Mouse (Mus musculus): ENCODE measurements at regions not wholly inside any gene's neighbourhood (a gene's known extent, or its start where the extent isn't known, plus 50 kb on each side); places are given as distances from the start of the nearest gene placed in this dataset.

- WGBS, result 70% methylated on average over 9 of the region's 9 CpGs
- no peak overlapping the region for H3K4me3 ChIP-seq (ENCODE audit: insufficient read depth, low read depth, low read length)
- TF ChIP-seq CTCF (conservative IDR thresholded peaks at IDR 0.05; ENCODE audit: insufficient read depth, insufficient read length, low read depth, low read length) (no peak), POLR2A (IDR thresholded peaks at IDR 0.05; ENCODE audit: low read depth, low read length) (no peak)
- H3K27ac ChIP-seq (ENCODE audit: insufficient read depth, low read depth, low read length), result no peak overlapping the region
- no peak for DNase-seq
- no peaks in the 10 kb centered on the region for H3K4me1 ChIP-seq (ENCODE audit: control insufficient read depth, insufficient read depth, low read length)
- H3K27me3 ChIP-seq (replicated peaks; ENCODE audit: control insufficient read depth, insufficient read depth, low read length), result no peaks in the 10 kb centered on the region
- H3K36me3 ChIP-seq (ENCODE audit: control insufficient read depth, insufficient read depth, low read length), result no peaks in the 10 kb centered on the region
Observed at GRCm38 (mm10) chr9:98710155-98710710, 108.8 kb upstream of the Mrps22 start.

DNA sequence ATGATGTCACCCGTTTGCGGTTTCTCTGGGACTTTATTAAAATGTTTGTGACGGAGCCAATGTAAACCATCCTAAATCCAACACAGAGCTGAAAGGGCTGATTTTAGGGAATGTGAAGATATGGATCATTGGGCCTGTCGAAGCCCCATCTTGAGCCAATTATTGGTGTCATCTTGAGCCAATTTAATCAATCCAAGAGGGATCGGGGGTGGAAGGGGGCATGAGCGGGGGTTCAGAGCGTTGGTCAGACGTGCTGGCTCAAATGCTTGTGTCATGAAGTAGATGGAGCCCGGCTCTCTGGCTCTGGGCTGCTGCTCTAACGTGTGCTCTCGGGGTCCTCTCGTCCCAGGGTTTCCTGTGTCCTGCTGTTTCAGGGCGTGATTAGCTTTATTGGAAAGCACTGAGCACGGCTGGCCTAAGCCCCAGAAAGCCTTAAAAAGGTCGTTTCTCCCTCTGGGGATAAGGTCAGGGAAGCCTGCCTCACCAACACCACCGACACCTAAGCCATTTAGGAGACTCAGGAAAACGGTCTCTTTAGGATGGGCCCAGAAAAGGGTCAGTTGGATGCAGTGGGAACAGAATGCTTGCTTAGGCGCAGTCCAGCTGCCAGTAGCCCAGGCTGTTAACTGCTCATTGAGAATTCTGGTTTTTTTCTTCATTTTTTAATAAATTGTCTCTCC is 106.7 kb upstream of the Mrps22 start:
- H3K36me3 ChIP-seq (ENCODE audit: control insufficient read depth, insufficient read depth, low read length), result no peaks in the 10 kb centered on the region
- DNase-seq, result no peak
- TF ChIP-seq POLR2A (IDR thresholded peaks at IDR 0.05; ENCODE audit: low read depth, low read length), result no peak
- no peak for TF ChIP-seq CTCF (conservative IDR thresholded peaks at IDR 0.05; ENCODE audit: insufficient read depth, insufficient read length, low read depth, low read length)
- H3K4me1 ChIP-seq (ENCODE audit: control insufficient read depth, insufficient read depth, low read length), result no peaks in the 10 kb centered on the region
- 69% methylated on average over 18 of the region's 18 CpGs for WGBS
- H3K27ac ChIP-seq (ENCODE audit: insufficient read depth, low read depth, low read length), result no peak overlapping the region
- H3K27me3 ChIP-seq (replicated peaks; ENCODE audit: control insufficient read depth, insufficient read depth, low read length), result no peaks in the 10 kb centered on the region
- no peak overlapping the region for H3K4me3 ChIP-seq (ENCODE audit: insufficient read depth, low read depth, low read length)

GRCm38 (mm10) chr9:98707491-98707890 is 106.0 kb upstream of the Mrps22 start:
- no peak for TF ChIP-seq CTCF (conservative IDR thresholded peaks at IDR 0.05; ENCODE audit: insufficient read depth, insufficient read length, low read depth, low read length)
- no peak for TF ChIP-seq POLR2A (IDR thresholded peaks at IDR 0.05; ENCODE audit: low read depth, low read length)
- H3K27ac ChIP-seq (ENCODE audit: insufficient read depth, low read depth, low read length), result no peak overlapping the region
- 83% methylated on average over 6 of the region's 6 CpGs for WGBS
- H3K4me1 ChIP-seq (ENCODE audit: control insufficient read depth, insufficient read depth, low read length), result no peaks in the 10 kb centered on the region
- no peak for DNase-seq
- H3K27me3 ChIP-seq (replicated peaks; ENCODE audit: control insufficient read depth, insufficient read depth, low read length), result no peaks in the 10 kb centered on the region
- no peaks in the 10 kb centered on the region for H3K36me3 ChIP-seq (ENCODE audit: control insufficient read depth, insufficient read depth, low read length)
- no peak overlapping the region for H3K4me3 ChIP-seq (ENCODE audit: insufficient read depth, low read depth, low read length)

DNA sequence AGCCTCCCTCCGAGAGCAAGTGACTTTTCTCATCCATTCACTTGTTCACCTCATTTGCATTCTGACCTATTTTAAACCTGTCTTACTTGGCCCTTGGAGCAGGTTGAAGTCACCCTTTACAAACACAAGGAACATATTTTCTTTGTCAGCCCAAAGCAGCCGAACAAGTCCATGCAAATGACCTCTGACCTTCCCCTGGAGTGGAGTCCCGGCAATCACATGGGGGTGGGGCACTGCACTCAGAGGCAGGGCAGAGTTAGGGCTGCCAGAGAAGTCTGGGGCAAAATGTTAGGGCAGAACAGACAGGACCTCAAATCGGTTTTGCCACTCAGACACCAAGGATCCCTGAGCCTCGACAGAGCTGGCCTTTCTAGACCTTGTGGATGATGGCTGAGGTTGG is 102.7 kb upstream of the Mrps22 start:
- TF ChIP-seq POLR2A (IDR thresholded peaks at IDR 0.05; ENCODE audit: low read depth, low read length) (no peak), CTCF (conservative IDR thresholded peaks at IDR 0.05; ENCODE audit: insufficient read depth, insufficient read length, low read depth, low read length) (no peak)
- Histone ChIP-seq H3K4me3 (ENCODE audit: insufficient read depth, low read depth, low read length) (no peak overlapping the region), H3K27ac (ENCODE audit: insufficient read depth, low read depth, low read length) (no peak overlapping the region), H3K4me1 (ENCODE audit: control insufficient read depth, insufficient read depth, low read length) (no peaks in the 10 kb centered on the region), H3K36me3 (ENCODE audit: control insufficient read depth, insufficient read depth, low read length) (no peaks in the 10 kb centered on the region), H3K27me3 (replicated peaks; ENCODE audit: control insufficient read depth, insufficient read depth, low read length) (no peaks in the 10 kb centered on the region)
- no peak for DNase-seq
- 27% methylated on average over 5 of the region's 5 CpGs for WGBS

DNA sequence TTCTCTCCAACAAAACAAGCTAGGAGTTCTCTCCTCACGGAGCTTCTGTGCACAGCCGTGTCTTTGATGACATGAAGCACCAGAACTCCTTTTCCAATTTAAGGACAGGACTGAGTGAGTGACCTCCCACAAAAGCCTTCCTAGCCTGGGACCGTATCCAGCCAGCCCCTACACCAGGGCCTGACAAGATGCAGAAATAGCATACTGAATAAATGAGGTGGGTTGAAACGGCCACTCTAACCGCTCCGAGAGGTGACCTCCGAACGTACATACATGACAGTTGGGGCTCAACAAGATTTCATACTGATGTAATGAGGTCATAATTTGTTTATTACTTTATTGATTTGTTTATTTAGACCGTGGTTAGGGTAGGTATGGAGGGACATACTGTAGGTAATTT is 101.9 kb upstream of the Mrps22 start:
- Histone ChIP-seq H3K4me1 (ENCODE audit: control insufficient read depth, insufficient read depth, low read length) (no peaks in the 10 kb centered on the region), H3K27me3 (replicated peaks; ENCODE audit: control insufficient read depth, insufficient read depth, low read length) (no peaks in the 10 kb centered on the region), H3K36me3 (ENCODE audit: control insufficient read depth, insufficient read depth, low read length) (no peaks in the 10 kb centered on the region), H3K4me3 (ENCODE audit: insufficient read depth, low read depth, low read length) (no peak overlapping the region), H3K27ac (ENCODE audit: insufficient read depth, low read depth, low read length) (no peak overlapping the region)
- no peak for DNase-seq
- WGBS, result 78% methylated on average over 9 of the region's 9 CpGs
- TF ChIP-seq CTCF (conservative IDR thresholded peaks at IDR 0.05; ENCODE audit: insufficient read depth, insufficient read length, low read depth, low read length), result no peak
- no peak for TF ChIP-seq POLR2A (IDR thresholded peaks at IDR 0.05; ENCODE audit: low read depth, low read length)

- no peak for TF ChIP-seq CTCF (conservative IDR thresholded peaks at IDR 0.05; ENCODE audit: insufficient read depth, insufficient read length, low read depth, low read length)
- TF ChIP-seq POLR2A (IDR thresholded peaks at IDR 0.05; ENCODE audit: low read depth, low read length), result no peak
- Histone ChIP-seq H3K27me3 (replicated peaks; ENCODE audit: control insufficient read depth, insufficient read depth, low read length) (no peaks in the 10 kb centered on the region), H3K4me3 (ENCODE audit: insufficient read depth, low read depth, low read length) (no peak overlapping the region), H3K27ac (ENCODE audit: insufficient read depth, low read depth, low read length) (no peak overlapping the region), H3K36me3 (ENCODE audit: control insufficient read depth, insufficient read depth, low read length) (no peaks in the 10 kb centered on the region), H3K4me1 (ENCODE audit: control insufficient read depth, insufficient read depth, low read length) (no peaks in the 10 kb centered on the region)
- DNase-seq, result no peak
- WGBS, result 87% methylated on average over 5 of the region's 5 CpGs
Observed at GRCm38 (mm10) chr9:98700571-98700970, 99.1 kb upstream of the Mrps22 start.

DNA sequence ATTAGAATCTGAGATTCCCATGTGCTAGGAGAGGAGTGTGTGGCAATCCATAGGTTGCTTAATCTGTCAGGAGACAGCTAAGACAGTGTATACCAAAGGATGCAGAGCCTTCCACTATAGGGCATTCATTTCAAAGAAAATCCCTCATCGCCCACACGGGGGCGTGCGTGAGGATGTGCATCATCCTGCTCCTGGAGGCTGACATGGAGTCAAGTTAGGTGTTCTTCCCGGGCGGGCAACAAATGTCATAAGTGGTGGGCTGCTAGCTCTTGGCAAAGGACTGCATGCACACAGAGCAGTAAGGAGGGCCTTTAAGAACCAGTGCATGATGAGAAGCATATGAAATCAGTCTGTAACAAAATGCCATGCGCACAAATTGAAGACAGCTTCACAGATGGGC is 95.7 kb upstream of the Mrps22 start:
- Histone ChIP-seq H3K4me1 (ENCODE audit: control insufficient read depth, insufficient read depth, low read length) (no peaks in the 10 kb centered on the region), H3K4me3 (ENCODE audit: insufficient read depth, low read depth, low read length) (no peak overlapping the region), H3K27ac (ENCODE audit: insufficient read depth, low read depth, low read length) (no peak overlapping the region), H3K36me3 (ENCODE audit: control insufficient read depth, insufficient read depth, low read length) (no peaks in the 10 kb centered on the region), H3K27me3 (replicated peaks; ENCODE audit: control insufficient read depth, insufficient read depth, low read length) (no peaks in the 10 kb centered on the region)
- TF ChIP-seq POLR2A (IDR thresholded peaks at IDR 0.05; ENCODE audit: low read depth, low read length), result no peak
- 0 out of 2 replicates have a peak, but pooled peaks have one; percentile 18 for TF ChIP-seq CTCF (conservative IDR thresholded peaks at IDR 0.05; ENCODE audit: insufficient read depth, insufficient read length, low read depth, low read length)
- WGBS, result 52% methylated on average over 7 of the region's 7 CpGs
- no peak for DNase-seq
